Mouse (Mus musculus) neutrophil, adult 5-6 weeks (primary cell): ENCODE data around the gene Cnnm2. TPM values are rescaled to one million over a fixed set of nuclear protein-coding genes. Genes with fewer than 3 reads are reported as not detected.

Experiments
- ATAC-seq: fragments of 151-379, 151-347 bp; 2 replicates; pipeline ENCODE4 v1.8.0; 2017; ENCODE audit warnings: mild to moderate bottlenecking, moderate TSS enrichment; ENCODE audit not compliant: insufficient number of reproducible peaks, poor library complexity, low FRiP score, severe bottlenecking; ENCODE audit errors: extremely low read depth
- total RNA-seq: library from RNA; stranded (forward); fragments of 200-1000 nt; gene quantifications from 2 replicates; pipeline ENCODE4 v1.2.3, GENCODE M21; 2017

Gene Cnnm2
- total RNA-seq, 1 experiment from 2014 or later: 3.5 TPM

DNA sequence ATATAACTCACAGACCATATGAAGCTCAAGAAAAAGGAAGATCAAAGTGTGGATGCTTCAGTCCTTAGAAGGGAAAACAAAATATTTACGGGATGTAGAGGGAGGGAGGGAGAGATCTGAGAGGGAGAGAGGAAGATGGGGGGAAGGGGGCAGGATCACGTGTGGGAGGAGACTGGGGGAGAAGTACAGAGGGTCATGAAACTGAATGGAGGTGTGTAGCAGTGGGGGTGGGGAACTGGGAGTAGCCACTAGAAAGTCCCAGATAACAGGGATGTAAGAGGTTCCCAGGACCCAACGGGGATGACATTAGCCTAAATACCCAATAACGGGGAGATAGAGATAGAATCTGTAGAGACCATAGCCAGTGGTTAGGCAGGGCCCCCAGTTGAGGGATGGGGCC is 73.9 kb downstream of the Cnnm2 start:
- no peak for ATAC-seq

DNA sequence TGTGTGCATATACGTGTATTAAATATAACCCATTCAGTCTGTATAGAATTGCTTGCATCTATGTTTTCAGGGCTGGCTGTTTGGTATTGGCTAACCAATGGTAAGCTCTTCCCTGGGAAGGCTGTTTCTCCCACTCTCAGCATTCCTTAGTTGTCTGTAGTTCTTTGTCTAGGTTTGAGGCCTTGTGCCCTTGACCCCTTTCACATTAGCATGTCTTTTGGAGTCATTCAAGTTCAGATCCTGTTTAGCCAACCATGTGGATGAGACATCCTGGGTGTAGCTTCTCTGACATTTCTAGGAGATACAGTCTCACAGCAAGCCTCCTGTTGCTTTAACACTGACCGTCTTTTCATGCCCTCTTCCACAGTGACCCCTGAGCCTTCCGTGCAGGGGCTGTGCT is 74.7 kb downstream of the Cnnm2 start:
- no peak for ATAC-seq

DNA sequence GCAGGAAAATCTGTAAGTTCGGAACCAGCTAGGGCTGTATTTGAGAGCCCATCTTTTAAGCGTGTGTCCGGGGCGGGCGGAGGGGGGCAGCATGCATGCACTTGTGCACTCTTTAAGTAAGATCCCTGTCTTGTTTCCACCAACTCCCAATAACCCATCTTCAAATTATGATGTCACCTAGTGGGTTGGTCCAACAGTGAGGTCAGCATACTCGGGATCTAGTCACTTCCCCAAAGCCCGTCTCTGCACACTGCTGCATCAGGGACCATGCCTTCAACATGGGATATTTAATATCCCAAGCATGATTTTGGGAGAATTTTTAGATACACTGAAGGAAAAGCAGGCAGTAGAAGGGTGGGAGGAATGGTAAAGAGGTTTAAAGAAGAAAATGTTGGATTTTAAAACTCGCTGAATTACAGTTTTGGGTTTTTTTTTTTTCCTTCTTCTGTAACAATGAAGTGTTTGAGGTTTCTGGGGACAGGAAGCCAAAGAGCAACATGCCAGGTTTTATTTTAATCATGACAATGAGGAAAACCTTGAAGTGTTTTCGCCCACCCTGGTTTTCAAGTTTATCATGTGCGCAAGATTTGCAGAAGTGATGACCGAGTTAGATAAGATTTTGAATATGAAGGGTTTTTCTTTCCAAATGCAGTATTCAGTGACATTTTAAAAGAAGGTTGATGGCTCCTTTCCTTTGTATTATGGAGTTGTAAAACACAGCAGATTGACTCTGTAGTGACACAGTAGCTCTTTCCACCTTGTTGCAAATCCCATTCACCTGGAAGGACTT is 76.1 kb downstream of the Cnnm2 start:
- ATAC-seq: no peak

DNA sequence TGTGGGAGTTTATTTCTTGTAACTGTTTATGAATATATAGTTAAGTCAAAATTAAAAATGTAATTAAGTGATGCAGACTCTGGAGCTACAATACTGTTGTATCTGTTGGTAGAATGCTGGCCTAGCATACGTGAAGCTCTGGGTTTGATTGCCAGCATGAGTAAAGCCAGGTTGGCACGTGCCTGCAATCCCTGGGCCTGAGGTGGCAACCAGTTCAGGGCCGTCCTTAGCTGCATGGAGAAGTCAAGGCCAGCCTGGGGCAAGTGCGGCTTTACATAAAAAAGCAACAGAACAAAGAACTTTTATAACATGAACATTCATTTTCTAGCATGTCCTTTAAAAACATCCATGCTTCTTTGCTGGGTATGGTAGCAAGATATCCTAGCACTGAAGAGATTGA is 79.6 kb downstream of the Cnnm2 start:
- ATAC-seq: no peak

DNA sequence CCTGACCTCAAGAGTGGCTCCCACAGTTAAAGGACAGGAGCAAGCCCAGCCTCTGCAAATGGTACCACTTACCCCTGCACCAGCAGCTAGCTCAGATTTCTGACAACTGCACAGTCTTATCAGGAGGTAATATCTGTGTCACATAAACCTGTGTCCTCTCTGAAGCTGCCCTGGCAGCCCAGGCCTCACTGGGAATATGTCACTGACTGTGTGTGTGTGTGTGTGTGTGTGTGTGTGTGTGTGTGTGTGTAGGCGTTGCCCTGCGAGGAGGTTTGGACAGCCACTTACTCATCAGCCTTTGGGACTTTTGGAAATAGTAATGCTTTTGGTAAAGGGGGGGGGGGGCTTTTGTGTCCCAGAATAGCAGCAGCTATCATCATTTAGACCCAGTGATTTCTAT is 81.6 kb downstream of the Cnnm2 start:
- no peak for ATAC-seq

DNA sequence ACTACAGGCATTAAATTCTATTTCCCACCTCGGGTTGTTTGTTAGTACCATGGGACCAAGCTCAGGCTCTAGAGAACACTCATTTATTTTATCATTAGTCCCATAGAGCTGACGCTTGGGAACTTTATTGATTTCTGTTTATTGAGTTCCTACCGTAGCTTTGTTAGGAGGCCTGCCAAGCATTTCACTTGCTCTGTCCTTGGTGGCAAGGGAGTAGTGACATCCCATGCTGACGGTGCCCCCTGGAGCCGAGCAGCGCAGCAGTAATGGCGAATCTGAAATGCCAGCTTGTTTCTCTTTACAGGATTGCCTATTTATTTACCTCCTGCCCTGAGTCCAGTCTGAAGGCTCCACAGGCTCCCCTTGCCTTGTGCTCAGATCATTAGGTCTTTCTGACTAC is 84.7 kb downstream of the Cnnm2 start:
- ATAC-seq: no peak

DNA sequence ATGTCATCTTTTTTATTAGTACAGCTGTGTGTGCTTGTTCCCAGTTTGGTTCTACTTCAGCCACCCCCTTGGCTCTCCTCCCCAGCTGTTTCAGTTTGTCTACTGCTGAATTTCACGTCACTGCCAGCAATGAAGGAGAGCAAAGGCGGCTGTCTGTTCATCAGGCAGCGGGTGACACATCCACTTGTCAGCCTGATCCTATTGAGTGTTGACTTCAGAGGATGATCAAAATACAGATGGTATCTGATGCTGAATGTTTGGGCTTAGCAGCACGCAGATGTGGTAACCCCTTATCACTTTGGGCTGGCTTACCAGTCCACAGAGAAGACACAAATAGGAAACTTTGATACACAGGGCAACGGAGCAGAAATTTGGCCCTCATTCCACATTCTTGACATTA is 85.1 kb downstream of the Cnnm2 start:
- ATAC-seq: no peak

DNA sequence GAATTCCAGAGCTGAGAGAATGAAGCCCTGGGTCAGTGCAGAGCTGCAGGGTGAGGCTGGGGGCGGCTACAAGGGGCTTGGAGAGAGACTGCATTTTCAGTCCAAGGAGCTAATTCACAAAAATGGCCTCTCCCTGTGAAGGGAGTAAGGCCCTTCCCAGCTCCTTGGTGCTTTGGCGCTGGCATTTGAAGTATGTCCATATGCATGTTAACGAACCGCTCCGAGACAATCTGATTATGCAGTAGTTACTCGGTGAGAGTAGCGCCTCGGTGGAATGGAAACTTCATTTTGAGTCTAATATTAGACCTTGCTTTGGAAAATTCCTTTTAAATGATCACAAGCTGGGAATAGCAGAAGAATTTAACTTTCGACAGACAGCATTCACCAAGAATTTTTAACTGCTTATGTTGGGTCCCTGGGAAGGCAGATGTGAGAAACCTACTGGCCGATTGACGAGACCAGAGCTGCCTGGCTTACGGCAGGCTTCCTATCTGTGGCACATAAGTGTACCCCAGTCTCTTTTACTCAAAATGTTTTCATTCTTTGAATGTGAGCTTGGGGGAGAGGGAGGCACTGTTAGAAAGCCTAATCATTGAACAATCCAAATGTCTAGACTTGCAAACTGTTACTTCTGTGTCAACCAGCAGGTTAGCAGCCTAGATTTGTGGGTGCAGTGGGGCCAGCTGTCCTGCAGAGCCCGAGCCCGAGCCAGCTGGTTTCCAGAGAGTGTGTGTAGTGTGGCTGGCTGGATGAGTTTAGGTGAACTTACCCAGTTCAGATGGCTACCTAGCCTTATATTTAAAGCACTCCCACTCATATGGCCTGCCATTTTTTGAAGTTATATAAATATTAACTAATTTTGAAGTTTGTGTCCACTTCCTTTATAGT is 87.2 kb downstream of the Cnnm2 start:
- no peak for ATAC-seq

DNA sequence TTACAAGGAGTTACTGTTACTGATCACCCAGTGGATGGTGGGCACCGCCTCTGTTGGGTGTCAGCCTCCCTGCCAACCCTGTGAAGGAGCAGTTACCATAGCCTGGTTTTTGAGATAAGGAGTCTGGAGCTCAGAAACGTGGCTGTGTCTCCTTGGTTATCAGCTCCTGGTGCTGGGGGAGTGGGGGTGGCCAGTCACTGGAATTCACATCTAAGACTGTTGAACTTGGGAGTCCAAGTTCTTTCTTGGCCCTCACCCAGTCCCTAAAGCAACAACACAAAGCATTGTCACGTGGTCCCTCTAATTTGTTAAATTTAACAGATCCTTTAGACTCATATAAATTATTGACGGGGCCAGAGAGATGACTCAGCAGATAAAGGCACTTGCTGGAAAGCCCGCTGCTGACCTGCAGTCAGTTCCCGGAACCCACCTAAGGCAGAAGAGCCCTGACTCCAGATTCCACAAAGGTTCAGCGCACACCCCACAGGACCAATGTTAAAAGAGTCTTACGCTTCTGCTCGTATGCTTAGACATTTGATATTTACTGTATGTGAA is 88.1 kb downstream of the Cnnm2 start:
- no peak for ATAC-seq

DNA sequence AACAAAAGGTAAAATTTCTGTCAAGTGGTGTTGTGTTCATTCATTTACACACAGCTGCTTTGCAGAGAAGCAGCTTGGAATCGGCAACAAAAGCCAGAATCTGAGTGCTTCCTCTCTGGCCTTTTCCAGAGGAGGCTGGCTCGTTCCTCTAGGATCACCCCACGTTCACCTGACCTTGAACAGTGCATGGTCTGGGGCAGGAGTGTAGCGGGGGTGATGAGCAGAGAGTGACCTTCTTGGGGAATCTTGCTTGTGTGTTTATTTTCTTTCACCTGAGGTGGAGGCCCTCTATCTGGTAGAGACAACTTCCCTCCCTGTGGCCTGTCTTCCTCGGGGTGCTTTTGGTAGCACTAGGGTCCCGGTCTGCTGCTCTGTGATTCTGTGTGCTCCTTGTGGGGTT is 94.8 kb downstream of the Cnnm2 start:
- no peak for ATAC-seq

DNA sequence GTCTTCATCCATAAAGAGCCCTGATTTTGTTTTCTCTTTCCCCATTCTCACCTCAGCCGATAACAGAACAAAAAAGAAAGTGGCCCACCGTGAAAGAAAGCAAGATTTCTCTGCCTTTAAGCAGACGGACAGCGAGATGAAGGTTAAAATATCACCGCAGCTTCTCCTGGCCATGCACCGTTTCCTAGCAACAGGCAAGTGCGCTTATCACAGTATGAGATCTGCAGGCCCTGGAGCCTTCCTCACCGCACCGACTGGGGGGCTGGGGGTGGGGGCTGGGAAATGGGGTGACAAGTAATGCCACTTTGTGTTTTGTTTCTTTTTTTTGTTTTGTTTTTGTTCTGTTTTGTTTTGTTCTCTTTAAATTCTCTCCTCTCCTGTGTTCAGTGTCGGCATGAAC is 95.4 kb downstream of the Cnnm2 start:
- no peak for ATAC-seq

DNA sequence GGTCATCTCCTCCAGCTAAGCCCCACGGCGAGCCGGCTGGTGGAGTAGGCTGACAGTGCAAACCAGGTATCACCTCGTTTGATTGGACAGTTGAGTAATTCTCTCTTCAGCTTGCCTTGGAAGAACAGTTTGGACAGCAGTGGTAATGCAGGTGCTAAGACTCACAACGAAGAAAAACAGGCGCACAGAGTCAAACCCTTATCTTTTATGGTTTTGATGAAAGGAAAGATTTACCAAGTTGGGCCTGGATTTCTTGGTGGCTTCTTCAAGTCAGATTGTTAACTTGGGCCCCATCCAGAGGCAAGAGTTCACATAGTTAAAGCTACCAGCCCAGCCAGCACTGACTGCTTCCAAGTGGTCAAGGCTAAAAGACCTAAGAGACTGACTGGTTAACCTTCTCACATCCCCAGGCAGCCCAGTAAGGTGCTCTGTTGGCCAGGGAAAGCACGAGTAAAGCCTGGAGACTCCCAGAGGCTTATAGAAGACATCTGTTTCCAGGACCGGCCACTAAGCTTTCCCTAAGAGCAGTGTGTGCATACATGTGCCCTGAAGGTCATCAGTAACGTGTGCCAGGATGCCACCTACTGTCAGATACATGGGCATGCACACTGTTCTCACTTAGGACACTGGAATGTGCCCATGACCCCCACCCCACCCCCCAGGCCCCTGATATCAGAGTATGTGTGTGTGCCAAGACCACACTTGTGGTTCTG is 96.0 kb downstream of the Cnnm2 start:
- no peak for ATAC-seq

DNA sequence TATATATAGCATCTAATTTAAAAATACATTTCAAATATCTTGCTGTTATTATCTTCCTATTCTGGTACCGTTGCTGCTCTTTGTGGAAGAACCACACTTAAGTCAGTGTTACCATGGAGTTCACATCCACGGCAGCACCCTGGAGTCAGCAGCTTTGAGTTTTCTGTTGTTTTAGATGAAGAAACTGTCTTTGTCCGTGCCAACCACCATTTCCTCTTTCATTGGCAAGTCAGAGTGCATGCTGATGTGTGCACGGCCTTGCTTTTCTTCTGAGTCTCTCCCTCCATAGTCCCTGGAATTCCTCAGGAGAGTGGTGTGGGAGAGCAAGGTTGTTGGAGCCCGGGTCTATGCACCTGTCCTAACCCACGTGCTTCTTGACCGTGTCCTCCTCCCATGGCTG is 96.8 kb downstream of the Cnnm2 start:
- ATAC-seq: no peak

DNA sequence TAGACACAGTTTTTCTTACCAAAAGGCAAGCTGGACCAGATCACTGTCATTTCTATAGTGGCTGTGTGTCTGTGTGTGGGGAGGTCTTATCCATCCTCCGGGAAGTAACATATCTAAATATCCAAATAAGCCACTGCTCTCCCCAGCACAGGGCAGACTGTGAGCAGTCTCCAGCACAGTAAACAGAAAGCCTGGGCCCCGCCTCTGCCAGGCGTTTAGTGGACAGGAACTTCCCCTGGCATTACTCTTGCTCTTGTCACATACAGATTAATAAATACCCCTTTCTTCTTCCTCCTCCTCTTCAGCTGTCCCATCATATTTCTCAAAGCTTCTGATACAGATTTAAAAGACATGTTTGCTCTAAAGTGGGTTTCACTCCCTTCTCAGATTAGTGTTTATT is 101.2 kb downstream of the Cnnm2 start:
- ATAC-seq: no peak

DNA sequence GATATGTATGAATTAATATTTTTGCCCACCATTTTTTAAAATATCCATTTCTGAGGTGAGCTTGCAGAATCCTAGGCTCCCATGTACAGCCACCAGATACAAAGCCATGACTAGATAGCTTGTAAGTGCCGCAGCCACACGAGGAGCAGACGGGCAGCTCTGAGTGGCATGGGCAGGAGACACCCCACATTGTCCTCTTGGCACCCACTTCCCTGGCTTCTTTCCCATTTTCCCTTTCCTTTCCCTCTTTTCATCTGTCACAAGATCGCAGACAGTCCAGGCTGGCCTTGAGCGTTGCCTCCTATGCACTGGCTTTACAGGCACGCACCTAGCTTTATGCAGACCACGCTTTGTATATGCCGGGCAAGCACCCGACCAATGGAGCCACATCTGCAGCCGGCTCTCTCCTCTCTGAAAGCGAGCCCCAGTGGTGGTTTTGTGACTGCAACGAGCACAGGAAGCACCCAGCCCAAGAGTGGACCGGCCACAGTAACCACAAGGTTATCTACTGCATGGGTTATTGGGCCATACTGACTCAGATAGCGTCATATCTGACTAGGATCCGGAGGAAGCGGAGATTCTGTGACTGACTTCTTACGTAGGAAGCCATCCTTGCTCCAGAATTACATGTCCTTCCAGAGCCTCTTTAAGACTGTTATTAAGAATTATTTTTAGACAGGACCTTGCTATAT is 102.0 kb downstream of the Cnnm2 start:
- ATAC-seq: peak; percentile 92

DNA sequence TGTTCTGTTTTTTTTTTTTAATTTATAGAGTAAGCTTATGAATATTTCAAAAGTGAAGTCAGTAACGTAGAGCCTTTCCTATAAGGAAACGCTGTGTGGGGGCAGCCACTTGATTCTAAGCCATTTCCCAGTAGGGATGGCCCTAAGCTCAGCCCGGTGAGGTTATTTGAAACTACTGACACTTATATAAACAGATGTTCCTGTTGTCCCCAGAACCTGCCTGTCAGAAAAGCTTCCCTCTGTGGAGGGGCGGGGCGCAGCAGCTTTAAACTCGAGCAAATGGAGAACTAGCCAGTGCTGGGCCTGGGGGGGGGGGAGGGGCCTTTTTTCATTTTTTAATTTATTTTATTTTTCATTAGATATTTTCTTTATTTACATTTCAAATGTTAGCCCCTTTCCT is 102.7 kb downstream of the Cnnm2 start:
- ATAC-seq: 0 out of 2 replicates have a peak, but pooled peaks have one; percentile 25

DNA sequence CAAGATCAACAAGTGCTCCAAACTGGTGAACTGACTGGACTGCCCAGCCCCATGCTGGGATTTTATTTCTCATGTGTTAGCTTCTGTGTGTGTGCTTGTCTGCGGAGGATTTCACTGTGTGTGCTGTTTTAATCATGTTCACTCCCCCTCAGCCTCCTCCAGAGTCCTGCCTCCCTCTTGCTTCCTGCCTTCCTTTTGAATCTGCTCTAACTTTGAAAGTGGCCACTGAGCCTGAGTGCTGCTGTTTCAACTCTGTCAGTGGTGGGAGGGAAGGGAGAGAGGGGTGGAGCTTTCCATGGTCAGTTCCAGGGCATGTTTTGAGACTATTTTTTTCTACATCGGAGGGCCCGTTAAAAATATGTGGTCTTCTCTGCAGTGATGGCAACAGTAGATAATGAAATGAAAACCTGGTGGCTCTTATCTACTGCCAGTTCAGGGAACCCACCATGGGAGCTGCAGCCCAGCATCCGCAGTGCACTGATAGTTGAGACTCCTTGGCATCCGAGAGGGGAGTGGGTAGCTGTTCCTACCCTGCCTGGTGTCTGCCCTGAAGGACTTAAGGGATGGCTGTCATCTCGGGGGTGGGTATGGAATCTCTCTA is 103.4 kb downstream of the Cnnm2 start:
- ATAC-seq: no peak

DNA sequence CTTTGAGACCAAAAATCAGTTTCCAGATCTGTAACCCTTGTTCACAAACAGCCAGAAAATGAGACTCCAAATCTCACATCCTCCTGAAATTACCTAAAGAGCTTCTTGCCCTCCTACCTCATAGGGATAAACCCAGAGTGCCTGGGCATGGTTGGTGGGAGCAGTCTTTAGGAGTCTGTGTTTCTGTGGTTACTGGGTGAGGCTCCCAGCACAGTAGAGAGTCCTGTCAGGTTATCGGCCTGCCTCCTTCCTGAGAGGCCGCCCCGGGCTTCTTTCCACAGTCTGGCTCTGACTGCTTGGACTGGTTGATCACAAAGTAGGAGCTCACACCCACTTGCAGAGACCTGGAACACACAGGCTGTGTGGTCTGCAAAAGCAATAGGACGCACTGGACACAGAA is 104.0 kb downstream of the Cnnm2 start:
- ATAC-seq: no peak
